Mouse (Mus musculus): ENCODE data around the gene Erbin. TPM values are rescaled to one million over a fixed set of nuclear protein-coding genes. Genes with fewer than 3 reads are reported as not detected.
A peak's percentile ranks its signal among the peaks of the same experiment; 100 is the strongest.

The Erbin gene
- 24.9 and 26.5 TPM in 2 replicates for polyA plus RNA-seq (2016; fragmentation: Nextera tagmentation; extraction: Ambion mirVana)

GRCm38 (mm10) chr13:103920261-103920932, at the start of gene Erbin:
Gene Erbin (minus strand): TSS chr13:103920514.
- H3K9ac ChIP-seq (replicated peaks) = peak within 1 kb of the TSS; percentile 100
- H3K27me3 ChIP-seq = no peaks in the 10 kb centered on the region
- H3K4me1 ChIP-seq (replicated peaks) = peaks cover 33% of the 10 kb centered on the region
- WGBS = 1% methylated on average over 77 of the region's 93 CpGs
- H3K36me3 ChIP-seq = peaks cover 5% of the 10 kb centered on the region; the same call in 1 of the 2 replicates
- H3K4me3 ChIP-seq (replicated peaks) = peak within 1 kb of the TSS; percentile 88
- peak; percentile 59 for ATAC-seq (ENCODE audit: insufficient number of reproducible peaks, insufficient read depth, low FRiP score, low TSS enrichment, low read depth)
- peak within 1 kb of the TSS; percentile 100 for H3K27ac ChIP-seq
- peak within 1 kb of the TSS; percentile 74 for H3K4me2 ChIP-seq
- no peaks in the 10 kb centered on the region for H3K9me3 ChIP-seq

- H3K4me1 ChIP-seq (replicated peaks) = 0 out of 2 replicates have a peak, but pooled peaks cover 6% of the 10 kb centered on the region
- no peaks in the 10 kb centered on the region for H3K36me3 ChIP-seq
- ATAC-seq (ENCODE audit: insufficient number of reproducible peaks, insufficient read depth, low FRiP score, low TSS enrichment, low read depth) = no peak
- H3K4me2 ChIP-seq = no peak overlapping the region
- no peak overlapping the region for H3K4me3 ChIP-seq (replicated peaks)
- H3K27me3 ChIP-seq = no peaks in the 10 kb centered on the region
- 70% methylated on average over 6 of the region's 6 CpGs for WGBS
- H3K9me3 ChIP-seq = no peaks in the 10 kb centered on the region
- 0 out of 2 replicates have a peak overlapping the region, but pooled peaks have one; percentile 25 for H3K27ac ChIP-seq
- H3K9ac ChIP-seq (replicated peaks) = no peak overlapping the region
These were observed 49.6 kb upstream of the Erbin start for GRCm38 (mm10) chr13:103969912-103970311.

- Histone ChIP-seq H3K4me2 (no peak overlapping the region), H3K27me3 (no peaks in the 10 kb centered on the region), H3K9me3 (no peaks in the 10 kb centered on the region), H3K4me3 (replicated peaks) (no peak overlapping the region), H3K9ac (replicated peaks) (no peak overlapping the region), H3K4me1 (replicated peaks) (0 out of 2 replicates have a peak, but pooled peaks cover 3% of the 10 kb centered on the region), H3K27ac (no peak overlapping the region), H3K36me3 (no peaks in the 10 kb centered on the region)
- ATAC-seq (ENCODE audit: insufficient number of reproducible peaks, insufficient read depth, low FRiP score, low TSS enrichment, low read depth) = no peak
- WGBS = 81% methylated on average over 9 of the region's 9 CpGs
These were observed 47.7 kb upstream of the Erbin start for GRCm38 (mm10) chr13:103967987-103968386.

- Histone ChIP-seq H3K4me1 (replicated peaks) (0 out of 2 replicates have a peak, but pooled peaks cover 3% of the 10 kb centered on the region), H3K27me3 (no peaks in the 10 kb centered on the region), H3K27ac (no peak overlapping the region), H3K4me2 (no peak overlapping the region), H3K9ac (replicated peaks) (no peak overlapping the region), H3K9me3 (no peaks in the 10 kb centered on the region), H3K36me3 (no peaks in the 10 kb centered on the region), H3K4me3 (replicated peaks) (no peak overlapping the region)
- no peak for ATAC-seq (ENCODE audit: insufficient number of reproducible peaks, insufficient read depth, low FRiP score, low TSS enrichment, low read depth)
- WGBS = 88% methylated on average over 8 of the region's 8 CpGs
These were observed 46.4 kb upstream of the Erbin start for GRCm38 (mm10) chr13:103966696-103967215.

GRCm38 (mm10) chr13:103965187-103965586, 44.9 kb upstream of the Erbin start:
- H3K4me1 ChIP-seq (replicated peaks) = peaks cover 6% of the 10 kb centered on the region; the same call in 1 of the 2 replicates
- no peak overlapping the region for H3K4me3 ChIP-seq (replicated peaks)
- WGBS = 81% methylated on average over 2 of the region's 2 CpGs
- no peaks in the 10 kb centered on the region for H3K9me3 ChIP-seq
- H3K36me3 ChIP-seq = no peaks in the 10 kb centered on the region
- H3K4me2 ChIP-seq = no peak overlapping the region
- H3K9ac ChIP-seq (replicated peaks) = no peak overlapping the region
- no peak overlapping the region for H3K27ac ChIP-seq
- ATAC-seq (ENCODE audit: insufficient number of reproducible peaks, insufficient read depth, low FRiP score, low TSS enrichment, low read depth) = no peak
- H3K27me3 ChIP-seq = no peaks in the 10 kb centered on the region

GRCm38 (mm10) chr13:103963094-103963493, 42.8 kb upstream of the Erbin start:
- WGBS = 69% methylated on average over 2 of the region's 2 CpGs
- H3K27ac ChIP-seq = no peak overlapping the region
- no peaks in the 10 kb centered on the region for H3K9me3 ChIP-seq
- ATAC-seq (ENCODE audit: insufficient number of reproducible peaks, insufficient read depth, low FRiP score, low TSS enrichment, low read depth) = no peak
- no peak overlapping the region for H3K4me3 ChIP-seq (replicated peaks)
- no peak overlapping the region for H3K9ac ChIP-seq (replicated peaks)
- peaks cover 14% of the 10 kb centered on the region for H3K4me1 ChIP-seq (replicated peaks)
- H3K27me3 ChIP-seq = no peaks in the 10 kb centered on the region
- no peak overlapping the region for H3K4me2 ChIP-seq
- no peaks in the 10 kb centered on the region for H3K36me3 ChIP-seq

GRCm38 (mm10) chr13:103959841-103960240, 39.5 kb upstream of the Erbin start:
- no peaks in the 10 kb centered on the region for H3K36me3 ChIP-seq
- peaks cover 29% of the 10 kb centered on the region for H3K4me1 ChIP-seq (replicated peaks)
- no peak overlapping the region for H3K4me3 ChIP-seq (replicated peaks)
- no peaks in the 10 kb centered on the region for H3K27me3 ChIP-seq
- 61% methylated on average over 5 of the region's 5 CpGs for WGBS
- no peak for ATAC-seq (ENCODE audit: insufficient number of reproducible peaks, insufficient read depth, low FRiP score, low TSS enrichment, low read depth)
- no peak overlapping the region for H3K27ac ChIP-seq
- H3K9me3 ChIP-seq = no peaks in the 10 kb centered on the region
- no peak overlapping the region for H3K9ac ChIP-seq (replicated peaks)
- no peak overlapping the region for H3K4me2 ChIP-seq

GRCm38 (mm10) chr13:103958607-103959123, 38.4 kb upstream of the Erbin start:
- H3K27ac ChIP-seq = no peak overlapping the region
- 80% methylated on average over 9 of the region's 9 CpGs for WGBS
- no peak for ATAC-seq (ENCODE audit: insufficient number of reproducible peaks, insufficient read depth, low FRiP score, low TSS enrichment, low read depth)

GRCm38 (mm10) chr13:103957175-103957940, 37.0 kb upstream of the Erbin start:
- no peaks in the 10 kb centered on the region for H3K36me3 ChIP-seq
- no peaks in the 10 kb centered on the region for H3K9me3 ChIP-seq
- H3K4me1 ChIP-seq (replicated peaks) = peaks cover 29% of the 10 kb centered on the region
- no peaks in the 10 kb centered on the region for H3K27me3 ChIP-seq
- H3K27ac ChIP-seq = peak overlapping the region; percentile 42
- no peak overlapping the region for H3K9ac ChIP-seq (replicated peaks)
- ATAC-seq (ENCODE audit: insufficient number of reproducible peaks, insufficient read depth, low FRiP score, low TSS enrichment, low read depth) = peak; percentile 63; the same call in 1 of the 2 replicates
- WGBS = 34% methylated on average over 8 of the region's 8 CpGs
- H3K4me3 ChIP-seq (replicated peaks) = no peak overlapping the region
- no peak overlapping the region for H3K4me2 ChIP-seq

More at GRCm38 (mm10) chr13:103958607-103959123, 38.4 kb upstream of the Erbin start:
- Histone ChIP-seq H3K4me2 (no peak overlapping the region), H3K4me3 (replicated peaks) (no peak overlapping the region), H3K4me1 (replicated peaks) (peaks cover 29% of the 10 kb centered on the region), H3K9ac (replicated peaks) (no peak overlapping the region), H3K9me3 (no peaks in the 10 kb centered on the region), H3K36me3 (no peaks in the 10 kb centered on the region), H3K27me3 (no peaks in the 10 kb centered on the region)

- no peak overlapping the region for H3K9ac ChIP-seq (replicated peaks)
- peaks cover 29% of the 10 kb centered on the region for H3K4me1 ChIP-seq (replicated peaks)
- no peak overlapping the region for H3K4me2 ChIP-seq
- H3K9me3 ChIP-seq = no peaks in the 10 kb centered on the region
- no peak overlapping the region for H3K27ac ChIP-seq
- H3K27me3 ChIP-seq = no peaks in the 10 kb centered on the region
- H3K36me3 ChIP-seq = no peaks in the 10 kb centered on the region
- no peak overlapping the region for H3K4me3 ChIP-seq (replicated peaks)
- no peak for ATAC-seq (ENCODE audit: insufficient number of reproducible peaks, insufficient read depth, low FRiP score, low TSS enrichment, low read depth)
- 60% methylated on average over 2 of the region's 2 CpGs for WGBS
These were observed 35.3 kb upstream of the Erbin start for GRCm38 (mm10) chr13:103955652-103956051.

- Histone ChIP-seq H3K4me2 (no peak overlapping the region), H3K4me3 (replicated peaks) (no peak overlapping the region), H3K27me3 (no peaks in the 10 kb centered on the region), H3K9ac (replicated peaks) (no peak overlapping the region), H3K36me3 (no peaks in the 10 kb centered on the region), H3K9me3 (no peaks in the 10 kb centered on the region), H3K4me1 (replicated peaks) (no peaks in the 10 kb centered on the region), H3K27ac (no peak overlapping the region)
- ATAC-seq (ENCODE audit: insufficient number of reproducible peaks, insufficient read depth, low FRiP score, low TSS enrichment, low read depth) = no peak
- WGBS = 94% methylated on average over 7 of the region's 7 CpGs
These were observed 31.1 kb upstream of the Erbin start for GRCm38 (mm10) chr13:103951393-103951792.

Data from limb, embryonic 12.5 days (tissue).